Mouse (Mus musculus) 3T3-L1 (cell line): ENCODE data around the gene Prkab1.

Source experiments
- DNase-seq: peaks from one replicate; pipeline ENCODE4 v3.0.0-alpha.2; 2015; ENCODE audit warnings: low read depth, low spot score

Gene Prkab1

DNA sequence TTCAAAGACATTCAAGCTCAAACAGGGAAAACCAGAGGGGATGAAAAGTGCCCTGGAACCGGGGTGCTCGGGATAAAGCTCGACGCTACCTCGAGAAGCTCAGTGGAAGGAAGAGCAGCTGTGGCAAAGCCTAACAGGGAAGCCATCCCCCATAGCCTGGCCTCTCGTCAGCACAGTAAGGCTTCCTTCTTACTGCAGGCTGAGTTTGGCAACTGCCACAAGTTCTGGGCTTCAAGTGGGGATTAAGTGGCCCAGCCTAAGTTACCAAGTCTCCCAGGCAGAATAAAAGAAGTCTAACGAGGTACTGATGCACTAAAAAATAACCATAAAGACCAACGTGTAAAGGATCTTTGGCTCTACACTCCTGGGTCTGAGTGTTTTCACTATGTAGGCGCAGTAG, 6.1 kb downstream of the Prkab1 start:
- DNase-seq: no peak

DNA sequence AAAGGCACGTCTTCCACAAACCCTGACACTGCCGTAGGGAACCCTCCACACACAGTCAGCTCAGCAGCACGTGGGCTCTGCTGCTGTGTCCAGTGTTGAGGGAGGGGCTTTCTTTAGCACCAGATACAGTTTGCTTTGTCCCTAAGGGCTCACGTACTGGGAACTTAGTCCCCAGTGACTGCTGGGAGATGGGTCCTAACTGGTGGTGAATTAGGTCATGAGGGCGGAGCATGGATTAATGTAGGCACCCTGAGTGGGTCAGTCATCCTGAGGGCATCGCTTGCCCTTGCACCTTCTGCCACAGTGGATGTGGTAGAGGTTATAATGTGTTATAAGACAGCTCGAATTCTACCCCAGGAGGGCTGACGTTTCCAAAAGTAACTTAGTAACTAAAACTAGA, 6.9 kb downstream of the Prkab1 start:
- DNase-seq: no peak

DNA sequence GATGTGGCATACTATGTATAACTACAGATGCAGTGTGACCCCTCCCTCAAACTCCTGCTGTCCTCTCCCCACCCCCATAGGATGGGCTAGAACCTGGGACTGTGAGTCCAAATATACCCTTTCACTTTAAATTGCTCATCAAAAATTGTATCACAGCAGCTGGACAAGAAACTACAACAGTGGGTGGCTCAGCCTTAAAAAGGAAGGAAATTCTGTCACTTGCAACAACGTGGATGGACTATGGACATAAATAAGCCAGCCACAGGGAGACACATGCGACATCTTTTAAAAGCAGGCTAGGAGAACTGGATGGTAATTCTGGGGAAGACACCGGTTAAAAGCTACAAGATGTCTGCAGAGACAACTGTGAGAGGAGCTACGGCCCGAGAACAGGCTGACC, 7.8 kb downstream of the Prkab1 start:
- DNase-seq: no peak

DNA sequence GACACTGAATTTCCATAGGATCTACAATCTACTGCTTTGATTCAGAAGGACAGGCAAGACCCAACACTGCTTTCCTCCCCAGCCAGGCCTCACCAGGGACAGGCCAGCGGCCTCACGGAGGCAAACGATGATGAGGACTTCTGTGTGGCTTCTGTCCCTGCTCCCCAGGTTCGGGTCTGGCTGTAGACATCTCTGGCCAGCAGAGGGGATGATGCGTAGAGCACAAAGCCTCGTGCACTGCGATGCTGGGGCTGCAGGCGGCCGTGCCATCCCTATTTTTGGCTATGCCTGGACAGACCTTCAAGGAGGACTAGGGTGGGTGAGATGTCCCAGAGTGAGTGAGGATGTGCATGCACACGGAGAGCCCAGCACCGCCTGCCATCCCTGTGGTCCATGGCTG, 10.1 kb downstream of the Prkab1 start:
- no peak for DNase-seq

DNA sequence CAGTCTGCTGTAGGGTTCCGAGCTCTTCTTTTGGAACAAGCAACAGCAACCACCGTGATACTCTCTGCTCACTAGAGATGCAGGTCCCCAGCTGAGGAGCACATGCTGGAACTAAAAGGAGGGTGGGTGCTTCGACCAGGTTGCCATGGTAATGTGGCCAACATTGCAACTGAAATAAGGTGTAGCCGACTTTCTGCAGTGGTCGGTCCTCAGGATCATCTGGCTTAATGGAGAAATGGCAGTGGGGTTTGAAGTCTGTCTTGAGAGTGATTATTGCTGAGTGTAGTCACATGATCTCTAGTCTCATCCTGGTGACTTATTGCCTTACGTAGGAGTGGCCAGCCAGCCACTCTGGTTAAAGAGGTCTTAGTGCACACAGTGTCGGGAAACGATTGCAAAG, 10.5 kb downstream of the Prkab1 start:
- no peak for DNase-seq

DNA sequence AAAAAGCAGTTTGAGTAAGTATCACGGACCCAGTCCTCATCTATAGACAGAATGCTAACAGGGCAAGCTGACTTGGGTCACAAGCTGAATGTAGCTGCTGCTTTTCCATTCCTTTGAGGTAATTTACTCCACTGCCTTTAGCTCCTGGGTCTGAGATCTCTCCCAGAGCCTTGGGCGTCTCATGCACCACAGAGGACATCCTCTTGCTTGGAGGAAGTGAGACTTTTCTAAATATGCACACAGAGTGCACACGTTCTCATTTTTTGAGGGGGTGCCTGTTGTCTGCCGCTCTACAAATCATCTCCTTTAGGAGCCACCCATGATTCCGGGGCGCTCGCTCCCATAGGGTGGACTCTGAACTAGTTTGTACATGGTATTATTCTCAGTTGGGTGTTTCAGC, 11.8 kb downstream of the Prkab1 start:
- DNase-seq: no peak

DNA sequence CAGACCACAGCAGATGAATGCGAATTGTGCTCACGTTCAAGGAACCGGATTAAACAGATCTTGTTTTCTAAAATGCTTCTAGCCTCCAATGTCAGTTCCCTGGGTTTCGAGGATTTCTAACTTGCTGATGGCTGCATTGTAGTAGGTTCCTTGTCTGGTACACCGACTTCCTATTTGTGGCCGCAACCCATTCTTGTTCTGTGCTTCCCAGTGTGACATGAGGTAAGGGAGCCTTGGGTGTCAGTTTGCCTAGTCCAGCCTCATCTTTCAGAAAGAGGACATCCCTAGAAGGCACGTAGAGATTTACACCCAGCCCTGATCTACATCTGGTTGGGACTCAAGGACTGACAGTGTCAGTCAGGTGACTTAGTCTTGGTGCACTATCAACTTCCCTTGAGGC, 12.6 kb downstream of the Prkab1 start:
- no peak for DNase-seq

DNA sequence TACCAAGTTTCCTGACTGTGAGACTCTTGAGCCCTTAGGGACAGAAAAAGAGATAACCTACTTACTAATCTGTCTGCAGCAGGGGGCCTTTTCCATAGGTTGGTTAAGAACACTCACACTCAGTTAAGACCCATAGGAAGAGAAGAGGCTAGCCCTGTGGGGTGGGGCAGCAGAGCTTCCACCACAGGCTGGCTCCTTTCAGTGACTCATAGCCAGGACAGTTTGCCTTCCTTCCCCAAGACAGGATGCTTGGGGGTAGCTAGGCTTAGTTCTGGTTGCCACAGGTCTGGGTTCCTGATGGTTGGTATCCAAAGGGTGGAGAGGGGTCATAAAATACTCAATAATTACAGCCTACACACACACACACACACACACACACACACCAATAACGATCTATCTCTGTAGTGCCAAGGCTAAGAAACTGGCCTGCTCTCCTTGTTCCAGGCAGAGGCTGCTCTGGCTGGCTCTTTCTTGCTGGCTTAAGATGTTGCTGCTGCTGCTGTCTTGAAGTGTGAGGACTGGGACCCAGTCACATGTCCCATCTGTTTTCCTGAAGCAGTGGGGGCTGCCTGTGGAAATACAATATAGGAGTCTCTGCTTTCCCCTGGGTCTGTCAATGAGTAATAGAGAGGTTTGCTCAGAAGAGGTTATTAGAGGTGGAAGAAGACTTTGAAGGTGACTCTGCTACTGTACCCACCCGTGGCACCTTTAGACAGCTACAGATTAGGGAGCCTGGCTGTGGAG, 14.3 kb downstream of the Prkab1 start:
- peak; percentile 71 for DNase-seq

DNA sequence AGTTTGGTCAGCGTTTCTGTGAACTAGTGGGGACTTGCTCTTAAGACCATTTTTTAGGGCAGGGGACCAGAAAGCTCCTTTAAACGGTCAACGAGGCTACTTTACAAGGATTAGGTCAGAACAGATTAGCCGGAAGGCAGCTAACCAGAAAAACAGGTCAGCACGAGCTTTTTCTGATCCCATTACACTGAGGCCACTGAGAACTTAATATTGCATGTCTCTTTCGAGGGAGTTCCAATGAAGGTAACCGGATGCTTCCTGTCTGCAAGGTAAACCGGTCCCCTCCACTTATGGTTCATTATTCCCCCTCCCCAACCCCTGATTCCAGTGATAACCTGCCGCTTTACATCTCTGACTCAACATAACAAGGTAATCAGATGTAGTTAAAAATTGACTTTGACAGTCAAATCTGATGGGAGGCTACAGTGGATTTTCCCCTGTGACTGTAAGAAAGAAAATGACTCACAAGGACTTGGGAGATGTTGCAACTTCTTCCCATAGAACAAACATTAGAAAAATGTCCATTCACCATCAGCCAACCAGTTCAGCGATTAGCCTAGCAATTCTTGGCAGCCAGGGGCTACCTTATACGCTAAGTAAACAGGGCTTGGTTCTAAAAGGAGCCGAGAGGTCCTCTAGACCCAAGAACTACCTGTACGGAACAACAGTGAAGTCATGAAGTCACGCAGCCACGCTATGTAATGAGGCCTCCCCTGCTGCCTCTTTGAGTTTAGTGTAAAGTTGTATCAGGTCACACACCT, 15.0 kb downstream of the Prkab1 start:
- peak; percentile 89 for DNase-seq

DNA sequence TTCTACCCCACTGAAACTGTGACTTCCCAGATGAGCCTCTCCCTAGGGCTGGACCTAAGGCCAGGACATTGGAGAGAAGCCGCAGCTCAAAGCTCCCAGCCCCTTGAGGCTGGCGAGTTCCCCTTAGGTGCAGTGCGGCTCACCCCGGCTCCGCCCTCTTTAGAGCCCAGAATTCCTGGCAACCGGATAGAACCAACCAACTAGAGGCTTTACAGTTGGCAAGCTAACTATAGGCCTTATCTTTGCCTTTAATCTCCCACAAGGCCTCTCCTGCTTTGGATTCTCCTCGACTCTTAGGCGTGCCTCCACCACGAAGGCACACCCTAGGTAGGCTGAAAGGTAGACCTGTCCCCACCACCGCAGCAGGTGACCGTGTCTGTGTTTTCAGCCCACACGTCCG, 16.6 kb downstream of the Prkab1 start:
- no peak for DNase-seq

DNA sequence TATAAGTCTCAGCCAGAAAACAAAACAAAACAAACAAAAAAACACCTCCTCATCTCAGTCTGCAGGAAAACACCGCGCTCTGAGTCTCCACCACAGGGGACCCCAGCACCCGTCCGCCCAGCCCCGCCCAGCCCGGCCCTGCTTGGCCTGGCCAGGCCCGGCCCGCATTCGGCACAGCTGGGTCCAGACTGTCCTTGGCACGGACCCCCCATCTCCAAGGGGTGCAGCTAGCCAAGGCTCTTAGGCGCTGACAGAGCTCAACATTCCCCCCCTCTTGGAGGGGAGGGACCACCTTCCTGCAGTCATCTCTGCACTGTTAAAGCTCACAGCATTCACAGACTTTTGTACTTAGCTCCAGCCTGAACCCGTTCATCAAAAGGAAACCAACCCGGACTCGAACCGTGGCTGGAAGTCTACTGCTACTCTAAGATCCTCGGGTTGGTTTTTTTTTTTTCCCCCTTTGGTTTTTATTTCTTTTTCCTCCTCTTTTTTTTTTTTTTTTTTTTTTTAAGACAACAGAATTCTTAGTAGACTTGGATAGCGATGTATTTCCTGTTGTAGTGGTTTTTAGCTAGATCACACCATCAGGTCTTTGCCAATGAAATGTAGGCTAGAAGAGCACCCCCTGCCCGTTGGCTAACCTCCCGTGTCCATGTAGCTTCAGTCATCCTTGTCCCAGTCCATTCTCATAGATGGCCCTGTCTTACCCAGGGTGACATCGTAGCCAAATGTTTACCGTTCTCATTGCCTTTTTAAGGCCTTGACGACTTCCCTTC, 17.8 kb downstream of the Prkab1 start:
- no peak for DNase-seq

DNA sequence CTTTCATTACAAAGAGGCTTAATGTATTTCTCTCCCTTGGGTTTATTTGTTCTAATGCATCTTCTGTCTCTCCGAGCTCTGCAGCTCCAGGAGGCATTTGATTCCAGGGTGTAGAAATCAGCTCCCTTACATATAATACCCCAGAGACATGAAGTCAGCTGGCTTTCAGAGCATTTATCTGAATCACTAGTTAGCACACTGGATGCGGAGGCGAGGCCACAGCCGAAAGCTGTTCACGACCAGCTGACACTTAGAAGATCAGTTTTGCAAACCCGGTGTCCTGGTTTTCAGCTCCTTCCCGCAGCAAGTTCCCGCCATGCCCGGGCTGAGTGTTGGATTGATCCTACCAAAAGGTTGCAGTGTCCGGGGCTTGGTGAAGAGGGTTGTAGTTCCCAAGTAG, 20.0 kb downstream of the Prkab1 start:
- DNase-seq: no peak

DNA sequence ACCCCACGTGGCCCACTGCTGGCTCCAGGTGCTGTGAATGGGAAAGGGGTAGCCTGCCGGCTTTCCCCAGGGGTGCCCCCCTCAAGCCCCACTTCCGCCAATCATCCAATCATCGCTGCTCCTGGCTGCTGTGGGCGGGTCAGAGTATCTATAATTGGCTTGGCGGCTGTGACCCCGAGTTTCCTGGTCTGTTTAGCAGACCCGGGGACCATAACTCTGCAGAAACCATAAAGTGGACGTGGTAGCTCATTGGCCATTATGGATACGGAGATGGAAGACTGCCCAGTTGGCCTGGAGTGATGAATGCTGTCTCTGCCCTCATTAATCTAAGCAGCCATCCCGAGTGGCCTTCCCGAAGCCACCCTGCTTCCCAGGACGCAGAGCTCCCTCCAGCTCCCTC, 20.5 kb downstream of the Prkab1 start:
- DNase-seq: no peak

DNA sequence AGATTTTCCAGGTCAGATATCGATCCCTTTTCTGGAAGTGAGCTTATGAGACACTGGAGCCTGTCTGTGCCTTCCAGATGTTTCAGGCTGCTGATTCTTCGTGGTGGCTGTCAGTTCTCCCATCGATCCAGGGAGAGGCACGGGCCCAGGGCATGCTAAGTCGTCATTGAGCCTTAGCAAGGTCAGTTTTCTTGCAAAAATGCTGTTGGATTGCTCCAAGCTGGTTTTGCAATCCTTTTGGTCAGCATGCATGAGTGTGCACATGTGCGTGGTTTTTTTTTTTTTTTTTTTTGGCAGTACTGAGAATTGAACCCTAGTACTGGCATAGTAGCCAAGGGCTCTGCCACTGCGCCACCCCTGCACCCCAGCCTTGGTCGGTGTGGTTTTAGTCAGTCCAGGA, 21.2 kb downstream of the Prkab1 start:
- no peak for DNase-seq

DNA sequence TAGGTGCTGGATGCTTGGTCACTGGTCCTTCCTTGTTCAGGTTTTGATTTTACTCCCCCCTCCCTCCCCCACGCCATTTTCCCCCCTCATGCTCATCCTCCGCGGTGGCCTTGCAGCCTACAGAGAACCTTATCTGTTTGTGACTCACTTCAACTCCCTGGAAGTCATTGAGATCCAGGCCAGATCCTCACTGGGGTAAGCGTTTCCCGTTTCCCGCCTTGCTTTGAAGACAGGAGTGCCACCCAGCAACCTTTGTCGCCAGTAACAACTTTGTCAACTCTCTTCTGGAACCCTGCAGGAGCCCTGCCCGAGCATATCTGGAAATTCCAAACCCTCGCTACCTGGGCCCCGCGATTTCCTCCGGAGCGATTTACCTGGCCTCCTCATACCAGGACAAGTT, 26.9 kb downstream of the Prkab1 start:
- DNase-seq: no peak

DNA sequence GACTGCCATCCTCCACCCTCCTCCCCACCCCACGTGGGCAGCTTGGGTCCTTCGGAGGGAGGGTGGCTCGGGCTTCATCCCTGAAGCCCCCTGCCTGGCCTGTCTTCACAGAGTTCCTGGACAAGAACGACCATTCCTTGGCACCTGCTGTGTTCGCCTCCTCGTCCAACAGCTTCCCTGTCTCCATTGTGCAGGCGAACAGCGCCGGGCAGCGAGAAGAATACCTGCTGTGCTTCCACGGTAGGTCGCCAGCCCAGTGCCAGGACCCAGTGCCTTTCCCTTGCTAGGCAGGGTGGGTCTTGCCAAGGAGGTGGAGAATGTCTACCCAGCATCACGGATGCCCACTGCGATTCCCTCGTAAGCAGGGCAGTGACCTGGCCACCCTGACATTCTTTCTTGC, 30.2 kb downstream of the Prkab1 start:
- no peak for DNase-seq

DNA sequence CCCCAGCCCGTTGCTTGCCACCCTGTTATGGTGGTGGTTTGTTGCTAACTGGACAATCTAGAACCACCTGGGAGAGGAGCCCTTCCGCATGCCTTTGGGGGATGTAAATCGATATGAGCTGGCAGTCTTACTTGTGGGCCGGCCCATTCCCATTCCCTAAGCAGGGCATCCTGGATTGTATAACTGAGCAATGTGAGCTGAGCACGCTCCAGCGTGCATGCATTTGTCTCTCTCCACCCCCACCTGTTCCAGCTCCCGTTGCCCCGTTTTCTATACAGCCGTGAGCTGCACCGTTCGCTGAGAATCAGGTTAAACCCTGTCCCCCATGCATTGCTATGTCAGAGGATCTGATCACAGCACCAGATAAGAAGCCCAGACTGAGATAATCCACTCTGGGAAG, 32.6 kb downstream of the Prkab1 start:
- no peak for DNase-seq

DNA sequence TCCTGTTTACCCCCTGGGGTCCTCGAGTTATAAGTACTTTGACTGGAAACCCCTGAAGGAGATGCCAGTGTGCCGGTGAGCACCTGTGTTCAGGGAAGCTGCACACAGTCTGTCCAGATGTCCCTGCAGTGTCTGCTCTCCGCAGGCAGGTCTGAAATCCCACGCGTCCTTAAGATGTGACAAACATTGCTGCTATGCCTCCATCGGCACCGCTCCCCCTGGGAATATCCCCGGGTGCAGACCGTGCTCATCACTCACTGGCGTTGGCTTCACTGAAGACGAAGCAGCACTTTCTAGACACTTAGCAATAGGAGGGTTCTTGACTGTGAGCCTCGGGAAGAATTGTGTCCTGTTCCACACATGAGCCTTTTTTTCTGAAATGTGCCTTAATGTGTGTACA, 37.0 kb downstream of the Prkab1 start:
- no peak for DNase-seq

DNA sequence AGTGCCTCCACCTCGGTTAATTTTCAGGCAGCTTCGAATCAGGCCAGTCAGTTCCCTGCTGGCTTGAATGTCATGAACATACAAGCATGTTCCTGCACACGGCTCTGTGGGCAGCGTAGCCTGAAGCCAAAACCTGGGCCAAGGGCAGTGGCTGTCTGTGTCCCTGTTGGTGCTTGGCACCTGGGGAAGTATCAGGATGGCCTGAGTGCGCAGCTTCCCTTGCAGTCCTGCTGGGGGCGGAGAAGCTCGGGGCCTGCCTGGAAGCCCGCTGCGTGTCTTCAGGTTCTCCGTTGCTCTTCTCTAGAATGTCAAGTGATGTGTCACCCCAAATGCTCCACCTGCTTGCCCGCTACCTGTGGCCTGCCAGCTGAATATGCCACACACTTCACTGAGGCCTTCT, 39.2 kb downstream of the Prkab1 start:
- DNase-seq: no peak

DNA sequence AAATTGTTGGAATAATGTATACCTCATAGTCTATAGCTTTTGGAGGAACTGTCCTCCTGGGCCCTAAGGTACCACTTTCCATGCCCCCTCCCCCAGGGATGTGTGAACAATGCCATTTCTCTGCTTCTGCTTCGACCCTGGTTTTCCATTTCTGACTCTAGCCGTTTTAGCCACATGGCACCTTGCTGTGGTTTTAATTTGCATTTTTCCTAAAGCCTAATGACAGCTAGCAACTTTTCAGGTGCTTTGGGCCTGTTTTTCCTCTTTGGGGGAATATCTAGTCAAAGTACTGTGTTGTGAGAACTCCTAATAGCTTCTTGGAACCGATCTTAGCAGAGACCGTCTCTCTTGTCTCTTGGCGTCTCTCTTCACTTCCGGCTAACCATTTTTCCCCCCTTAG, 39.9 kb downstream of the Prkab1 start:
- no peak for DNase-seq

DNA sequence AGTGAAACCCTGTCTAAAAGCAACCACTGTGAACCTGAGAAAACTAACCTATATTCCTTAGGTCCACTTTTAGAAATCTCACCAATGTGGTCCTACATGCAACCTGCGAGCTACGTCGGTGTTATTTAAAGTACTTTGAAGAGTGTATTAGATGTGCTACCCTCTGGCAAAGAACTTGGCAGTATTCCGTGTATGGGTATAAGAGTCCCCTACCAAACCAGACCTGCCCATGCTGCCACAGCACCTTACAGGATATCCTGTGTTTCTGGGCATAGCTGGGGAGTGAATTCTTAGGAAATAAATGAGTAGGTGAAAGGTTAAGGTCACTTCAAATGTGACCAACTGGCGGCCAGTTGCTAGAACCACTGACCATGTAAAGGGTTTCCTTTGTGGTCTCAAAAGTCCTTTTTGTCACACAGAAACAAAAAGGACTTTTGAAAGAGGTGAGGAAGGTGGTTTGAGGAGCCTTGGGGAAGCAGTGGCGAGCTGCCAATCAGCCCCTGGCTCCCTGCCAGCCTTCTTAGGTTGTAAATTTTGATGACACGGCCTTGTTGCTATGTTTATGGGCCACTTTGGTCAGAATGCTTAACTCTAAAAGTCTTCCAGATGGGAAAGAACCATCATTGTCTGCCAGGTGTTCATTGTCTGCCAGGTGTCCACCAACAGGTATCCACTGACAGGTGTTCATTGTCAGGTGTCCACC, 41.5 kb downstream of the Prkab1 start:
- DNase-seq: peak; percentile 57

DNA sequence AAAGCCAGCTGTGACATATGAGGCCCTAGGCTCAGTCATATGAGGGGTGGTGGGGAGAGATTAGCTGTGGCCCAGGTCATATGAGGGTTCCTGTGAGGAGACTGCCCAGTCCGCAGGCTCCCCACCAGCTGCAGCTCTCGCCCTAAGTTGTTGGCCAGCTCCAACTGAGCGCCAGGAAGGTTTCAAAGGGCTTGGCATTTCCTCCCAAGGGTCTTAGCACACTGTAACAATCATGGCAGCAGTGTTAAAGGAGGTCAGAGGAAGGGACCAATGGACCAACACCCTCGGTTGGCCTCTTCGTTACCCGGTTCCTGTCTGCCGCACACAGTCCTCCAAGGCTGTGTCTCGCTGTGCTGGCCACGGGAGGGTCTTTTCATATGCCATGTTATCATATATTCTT, 43.8 kb downstream of the Prkab1 start:
- DNase-seq: no peak
